Mouse (Mus musculus) mesoderm, embryonic 11.5 days (tissue): Measurements from ENCODE around the gene Mmp14.

Experiments used
- DNase-seq: peaks from one replicate; pipeline ENCODE4 v3.0.0-alpha.2; 2012; ENCODE audit warnings: low read depth, low spot score

Gene Mmp14

GRCm38 (mm10) chr14:54474744-54475143 lies 43.3 kb downstream of the Mmp14 start:
- no peak for DNase-seq

GRCm38 (mm10) chr14:54475941-54476844 lies 44.8 kb downstream of the Mmp14 start, which contains the start of gene Rem2:
Gene Rem2, plus strand, starts transcription at chr14:54476100.
- peak; percentile 81 for DNase-seq

- no peak for DNase-seq
Observed at GRCm38 (mm10) chr14:54477172-54477909, 45.9 kb downstream of the Mmp14 start.

- DNase-seq = peak; percentile 63
Observed at GRCm38 (mm10) chr14:54479451-54479920, 48.1 kb downstream of the Mmp14 start.

GRCm38 (mm10) chr14:54480673-54481072 lies 49.3 kb downstream of the Mmp14 start:
- no peak for DNase-seq

- DNase-seq = no peak
Observed at GRCm38 (mm10) chr14:54481402-54481801, 50.0 kb downstream of the Mmp14 start.

GRCm38 (mm10) chr14:54482498-54482897 lies 51.1 kb downstream of the Mmp14 start:
- peak; percentile 69 for DNase-seq

- no peak for DNase-seq
Observed at GRCm38 (mm10) chr14:54485899-54486298, 54.5 kb downstream of the Mmp14 start.

GRCm38 (mm10) chr14:54487732-54488131 lies 56.3 kb downstream of the Mmp14 start:
- DNase-seq = no peak

GRCm38 (mm10) chr14:54488350-54488749 lies 56.9 kb downstream of the Mmp14 start:
- no peak for DNase-seq

GRCm38 (mm10) chr14:54492345-54493131 lies 61.1 kb downstream of the Mmp14 start:
- DNase-seq = no peak

- no peak for DNase-seq
Observed at GRCm38 (mm10) chr14:54493236-54493635, 61.8 kb downstream of the Mmp14 start.

GRCm38 (mm10) chr14:54494234-54494633 lies 62.8 kb downstream of the Mmp14 start:
- DNase-seq = peak; percentile 83
